Mouse (Mus musculus) neural tube, embryonic 12.5 days (tissue): ENCODE measurements at regions not wholly inside any gene's neighbourhood (a gene's known extent, or its start where the extent isn't known, plus 50 kb on each side); places are given as distances from the start of the nearest gene placed in this dataset.

ENCODE experiments used
- ATAC-seq: fragments of 200-750 bp; cut with Nextera tagmentation; 2 replicates; pipeline ENCODE4 v1.8.0; 2017; ENCODE audit warnings: low read depth, mild to moderate bottlenecking, moderate TSS enrichment, moderate library complexity; ENCODE audit not compliant: low FRiP score
- H3K27ac ChIP-seq: fragments of 300-500 bp; sonication (generic); 2 replicates; pipeline ENCODE4 v1.5.1; 2016
- H3K27me3 ChIP-seq: fragments of 300-500 bp; sonication (generic); replicated peaks from 2 replicates; pipeline ENCODE4 v1.6.1; 2016; ENCODE audit warnings: mild to moderate bottlenecking
- H3K36me3 ChIP-seq: fragments of 300-500 bp; sonication (generic); 2 replicates; pipeline ENCODE4 v1.6.1; 2016; ENCODE audit warnings: mild to moderate bottlenecking
- H3K4me1 ChIP-seq: fragments of 300-500 bp; sonication (generic); 2 replicates; pipeline ENCODE4 v1.6.1; 2016
- H3K4me2 ChIP-seq: fragments of 300-500 bp; sonication (generic); replicated peaks from 2 replicates; pipeline ENCODE4 v1.6.1; 2016; ENCODE audit warnings: mild to moderate bottlenecking
- H3K4me3 ChIP-seq: fragments of 300-500 bp; sonication (generic); 2 replicates; pipeline ENCODE4 v1.5.1; 2016
- H3K9ac ChIP-seq: fragments of 300-500 bp; sonication (generic); 2 replicates; pipeline ENCODE4 v1.6.1; 2016; ENCODE audit warnings: mild to moderate bottlenecking
- H3K9me3 ChIP-seq: fragments of 300-500 bp; sonication (generic); 2 replicates; pipeline ENCODE4 v1.6.1; 2016; ENCODE audit warnings: mild to moderate bottlenecking
- WGBS: fragments of 180-500 bp; shearing (Covaris S2); methylation state at CpG from one replicate; pipeline ENCODE4 v1.1.7; 2016; 5-methylcytosine and 5-hydroxymethylcytosine counted together

- ATAC-seq: no peak
- no peak overlapping the region for H3K4me3 ChIP-seq
- H3K27me3 ChIP-seq: no peaks in the 10 kb centered on the region
- no peak overlapping the region for H3K9ac ChIP-seq
- no peak overlapping the region for H3K27ac ChIP-seq
- no peaks in the 10 kb centered on the region for H3K36me3 ChIP-seq
- H3K4me1 ChIP-seq: peaks cover 31% of the 10 kb centered on the region
- H3K4me2 ChIP-seq: no peak overlapping the region
- 90% methylated on average over 3 of the region's 3 CpGs for WGBS
- H3K9me3 ChIP-seq: 0 out of 2 replicates have a peak, but pooled peaks cover 4% of the 10 kb centered on the region
These were observed 198.9 kb downstream of the Gadd45g start for GRCm38 (mm10) chr13:52045349-52045748.

GRCm38 (mm10) chr13:52046020-52046419, 199.5 kb downstream of the Gadd45g start:
- Histone ChIP-seq H3K4me1 (peaks cover 31% of the 10 kb centered on the region), H3K9me3 (0 out of 2 replicates have a peak, but pooled peaks cover 4% of the 10 kb centered on the region), H3K36me3 (no peaks in the 10 kb centered on the region), H3K27ac (no peak overlapping the region), H3K9ac (no peak overlapping the region), H3K27me3 (no peaks in the 10 kb centered on the region), H3K4me3 (no peak overlapping the region), H3K4me2 (no peak overlapping the region)
- no peak for ATAC-seq
- 68% methylated on average over 5 of the region's 5 CpGs for WGBS

GRCm38 (mm10) chr13:52046700-52047099, 200.2 kb downstream of the Gadd45g start:
- 77% methylated on average over 11 of the region's 11 CpGs for WGBS
- 0 out of 2 replicates have a peak, but pooled peaks cover 4% of the 10 kb centered on the region for H3K9me3 ChIP-seq
- H3K36me3 ChIP-seq: no peaks in the 10 kb centered on the region
- no peak overlapping the region for H3K27ac ChIP-seq
- peaks cover 26% of the 10 kb centered on the region for H3K4me1 ChIP-seq
- ATAC-seq: no peak
- H3K4me3 ChIP-seq: no peak overlapping the region
- H3K27me3 ChIP-seq: no peaks in the 10 kb centered on the region
- H3K9ac ChIP-seq: no peak overlapping the region
- H3K4me2 ChIP-seq: no peak overlapping the region

GRCm38 (mm10) chr13:52047937-52048336, 201.5 kb downstream of the Gadd45g start:
- H3K27ac ChIP-seq: no peak overlapping the region
- H3K4me3 ChIP-seq: no peak overlapping the region
- 71% methylated on average over 6 of the region's 6 CpGs for WGBS

GRCm38 (mm10) chr13:52048777-52049176, 202.3 kb downstream of the Gadd45g start:
- Histone ChIP-seq H3K27ac (no peak overlapping the region), H3K27me3 (no peaks in the 10 kb centered on the region)
- WGBS: 89% methylated on average over 3 of the region's 3 CpGs

More at GRCm38 (mm10) chr13:52047937-52048336, 201.5 kb downstream of the Gadd45g start:
- Histone ChIP-seq H3K9me3 (0 out of 2 replicates have a peak, but pooled peaks cover 4% of the 10 kb centered on the region), H3K4me2 (no peak overlapping the region), H3K4me1 (peaks cover 19% of the 10 kb centered on the region), H3K36me3 (no peaks in the 10 kb centered on the region), H3K27me3 (no peaks in the 10 kb centered on the region), H3K9ac (no peak overlapping the region; the same call in 1 of the 2 replicates)
- no peak for ATAC-seq

GRCm38 (mm10) chr13:52049249-52049648, 202.8 kb downstream of the Gadd45g start:
- no peaks in the 10 kb centered on the region for H3K36me3 ChIP-seq
- no peak for ATAC-seq
- WGBS: 98% methylated on average over 2 of the region's 2 CpGs
- H3K4me1 ChIP-seq: peaks cover 19% of the 10 kb centered on the region
- H3K4me3 ChIP-seq: no peak overlapping the region
- no peaks in the 10 kb centered on the region for H3K27me3 ChIP-seq
- no peak overlapping the region for H3K9ac ChIP-seq
- 0 out of 2 replicates have a peak, but pooled peaks cover 4% of the 10 kb centered on the region for H3K9me3 ChIP-seq
- H3K27ac ChIP-seq: no peak overlapping the region
- H3K4me2 ChIP-seq: no peak overlapping the region

More at GRCm38 (mm10) chr13:52048777-52049176, 202.3 kb downstream of the Gadd45g start:
- H3K9me3 ChIP-seq: 0 out of 2 replicates have a peak, but pooled peaks cover 4% of the 10 kb centered on the region
- H3K4me1 ChIP-seq: peaks cover 19% of the 10 kb centered on the region
- no peak overlapping the region for H3K9ac ChIP-seq
- H3K4me2 ChIP-seq: no peak overlapping the region
- H3K36me3 ChIP-seq: no peaks in the 10 kb centered on the region
- no peak for ATAC-seq
- H3K4me3 ChIP-seq: no peak overlapping the region

- Histone ChIP-seq H3K36me3 (no peaks in the 10 kb centered on the region), H3K4me1 (peaks cover 8% of the 10 kb centered on the region), H3K27ac (no peak overlapping the region), H3K9ac (no peak overlapping the region), H3K4me2 (no peak overlapping the region), H3K9me3 (no peaks in the 10 kb centered on the region), H3K27me3 (no peaks in the 10 kb centered on the region), H3K4me3 (no peak overlapping the region)
- no peak for ATAC-seq
- WGBS: 86% methylated on average over 8 of the region's 8 CpGs
These were observed 209.3 kb downstream of the Gadd45g start for GRCm38 (mm10) chr13:52055741-52056140.

- Histone ChIP-seq H3K9ac (no peak overlapping the region), H3K4me2 (no peak overlapping the region), H3K27me3 (no peaks in the 10 kb centered on the region), H3K36me3 (no peaks in the 10 kb centered on the region), H3K27ac (no peak overlapping the region), H3K9me3 (no peaks in the 10 kb centered on the region), H3K4me3 (no peak overlapping the region), H3K4me1 (peaks cover 8% of the 10 kb centered on the region)
- 89% methylated on average over 10 of the region's 10 CpGs for WGBS
- ATAC-seq: no peak
These were observed 211.0 kb downstream of the Gadd45g start for GRCm38 (mm10) chr13:52057456-52057855.

GRCm38 (mm10) chr13:52059756-52060417, 213.4 kb downstream of the Gadd45g start:
- Histone ChIP-seq H3K27ac (no peak overlapping the region), H3K9me3 (no peaks in the 10 kb centered on the region), H3K4me3 (no peak overlapping the region), H3K4me2 (0 out of 2 replicates have a peak overlapping the region, but pooled peaks have one; percentile 0), H3K4me1 (peaks cover 8% of the 10 kb centered on the region), H3K27me3 (no peaks in the 10 kb centered on the region), H3K36me3 (no peaks in the 10 kb centered on the region), H3K9ac (no peak overlapping the region)
- 79% methylated on average over 22 of the region's 22 CpGs for WGBS
- no peak for ATAC-seq

- Histone ChIP-seq H3K27me3 (no peaks in the 10 kb centered on the region), H3K9ac (no peak overlapping the region), H3K4me3 (no peak overlapping the region), H3K27ac (no peak overlapping the region), H3K4me2 (0 out of 2 replicates have a peak overlapping the region, but pooled peaks have one; percentile 0), H3K36me3 (no peaks in the 10 kb centered on the region), H3K4me1 (peaks cover 8% of the 10 kb centered on the region), H3K9me3 (no peaks in the 10 kb centered on the region)
- 13% methylated on average over 10 of the region's 10 CpGs for WGBS
- ATAC-seq: no peak
These were observed 214.0 kb downstream of the Gadd45g start for GRCm38 (mm10) chr13:52060418-52060870.

GRCm38 (mm10) chr13:52061454-52061853, 215.0 kb downstream of the Gadd45g start:
- H3K4me1 ChIP-seq: peaks cover 8% of the 10 kb centered on the region
- no peak overlapping the region for H3K4me2 ChIP-seq
- no peak for ATAC-seq
- H3K27me3 ChIP-seq: no peaks in the 10 kb centered on the region
- H3K27ac ChIP-seq: no peak overlapping the region
- no peak overlapping the region for H3K9ac ChIP-seq
- no peaks in the 10 kb centered on the region for H3K36me3 ChIP-seq
- no peak overlapping the region for H3K4me3 ChIP-seq
- no peaks in the 10 kb centered on the region for H3K9me3 ChIP-seq

- H3K9ac ChIP-seq: no peak overlapping the region
- 86% methylated on average over 4 of the region's 4 CpGs for WGBS
- no peaks in the 10 kb centered on the region for H3K9me3 ChIP-seq
- H3K4me3 ChIP-seq: no peak overlapping the region
- no peaks in the 10 kb centered on the region for H3K36me3 ChIP-seq
- no peak overlapping the region for H3K4me2 ChIP-seq
- H3K27ac ChIP-seq: no peak overlapping the region
- H3K27me3 ChIP-seq: no peaks in the 10 kb centered on the region
- no peak for ATAC-seq
- peaks cover 8% of the 10 kb centered on the region for H3K4me1 ChIP-seq
These were observed 215.4 kb downstream of the Gadd45g start for GRCm38 (mm10) chr13:52061881-52062280.

GRCm38 (mm10) chr13:52062576-52062975, 216.1 kb downstream of the Gadd45g start:
- Histone ChIP-seq H3K4me3 (no peak overlapping the region), H3K4me2 (no peak overlapping the region), H3K36me3 (no peaks in the 10 kb centered on the region), H3K27ac (no peak overlapping the region), H3K9me3 (no peaks in the 10 kb centered on the region), H3K4me1 (peaks cover 8% of the 10 kb centered on the region), H3K27me3 (no peaks in the 10 kb centered on the region), H3K9ac (no peak overlapping the region)
- no peak for ATAC-seq
- whole genome bisulfite sequencing: 92% methylated on average over 1 of the region's 1 CpGs
